In genomic region chr2:6340439-6340838, GRCm38 (mm10) we compare ENCODE assay signal across 25 mouse cellular contexts. TPM values are rescaled to one million over a fixed set of nuclear protein-coding genes. Genes with fewer than 3 reads are reported as not detected.
A peak's percentile ranks its signal among the peaks of the same experiment; 100 is the strongest.
DNase-seq lines count a peak whose midpoint lies in the region; ATAC-seq and TF ChIP-seq lines count a peak whose summit lies in the region.
"Had no signal": no experiment of that assay in that cellular context is flagged by ENCODE, and none has a peak within 500 bp of the region (broad histone marks: within the 10 kb centered on the region; RNA-seq: fewer than 3 reads in every experiment).

No protein-coding gene starts in this region.

- no peak for TF ChIP-seq CTCF in left cerebral cortex, adult 2 months (IDR thresholded peaks at IDR 0.05)
- no peak for TF ChIP-seq CTCF in liver, postnatal 0 days (IDR thresholded peaks at IDR 0.05; ENCODE audit: low read depth)

- DNase-seq in cerebellum, adult 11 months = no peak
- peak; percentile 14 to 30 for DNase-seq in left cerebral cortex, adult 2 months (ENCODE audit: extremely low spot score in 1 of 2, low spot score in 2 of 2)
- no peak for DNase-seq in left cerebral cortex, postnatal 10 days (ENCODE audit: extremely low spot score in 1 of 2, low spot score in 2 of 2)
- DNase-seq in liver, postnatal 0 days = no peak
- peak; percentile 50 for DNase-seq in brain, adult 2 months (ENCODE audit: low read depth, low spot score)
- DNase-seq in thymus, postnatal 14 days = no peak
- DNase-seq: adrenal gland, adult 8-10 months; cerebellum, adult 8-10 months; gastrocnemius, adult 2 months; heart, postnatal 4 days; kidney, adult 8-10 months; kidney, postnatal 10 days; lung, adult 18-20 months; lung, postnatal 10 days; thymus, postnatal 36 days had no signal

- intact Hi-C loops in left cerebral cortex, adult 2 months (cut with DNase I) = no loop called here
- intact Hi-C loops in left cerebral cortex, postnatal 10 days (cut with DNase I) = no loop called here

- H3K27me3 ChIP-seq in liver, embryonic 15.5 days = no peaks in the 10 kb centered on the region
- no peaks in the 10 kb centered on the region for H3K27me3 ChIP-seq in liver, postnatal 0 days (ENCODE audit: insufficient read depth, low read length)
- H3K27me3 ChIP-seq: heart, embryonic 15.5 days; limb, embryonic 13.5 days had no signal

- no peak overlapping the region for H3K4me3 ChIP-seq in left cerebral cortex, adult 2 months
- H3K4me3 ChIP-seq in liver, embryonic 15.5 days (replicated peaks) = no peak overlapping the region
- H3K4me3 ChIP-seq in liver, postnatal 0 days (ENCODE audit: low read depth, low read length) = no peak overlapping the region
- H3K4me3 ChIP-seq: embryonic facial prominence, embryonic 10.5 days; forebrain, embryonic 10.5 days; gastrocnemius, adult 2 months; heart, embryonic 15.5 days; limb, embryonic 13.5 days had no signal

- ATAC-seq in cerebellum, adult (ENCODE audit: insufficient number of reproducible peaks, low FRiP score, low TSS enrichment) = peak; percentile 60
- ATAC-seq in liver, embryonic 15.5 days (ENCODE audit: insufficient read depth) = no peak
- ATAC-seq in liver, postnatal 0 days = no peak
- ATAC-seq: activated CD4-positive, CD25-positive, alpha-beta regulatory T cell, adult 4 months; forebrain, embryonic 16.5 days; midbrain, embryonic 16.5 days had no signal

- 0 out of 2 replicates have a peak, but pooled peaks cover under 1% of the 10 kb centered on the region for H3K36me3 ChIP-seq in liver, embryonic 15.5 days (replicated peaks)
- H3K36me3 ChIP-seq in liver, postnatal 0 days (replicated peaks; ENCODE audit: insufficient read depth, low read length) = no peaks in the 10 kb centered on the region
- H3K36me3 ChIP-seq: heart, embryonic 15.5 days had no signal

- WGBS in liver, embryonic 15.5 days (ENCODE audit: insufficient replicate concordance) = 84% methylated on average over 2 of the region's 2 CpGs
- WGBS in liver, postnatal 0 days (ENCODE audit: insufficient replicate concordance) = 79% methylated on average over 2 of the region's 2 CpGs

- H3K4me1 ChIP-seq in liver, embryonic 15.5 days (replicated peaks) = peaks cover 25% of the 10 kb centered on the region
- H3K4me1 ChIP-seq in liver, postnatal 0 days (ENCODE audit: insufficient read depth) = peaks cover 27% of the 10 kb centered on the region
- H3K4me1 ChIP-seq: embryonic facial prominence, embryonic 10.5 days; forebrain, embryonic 10.5 days had no signal

- no peak overlapping the region for H3K4me2 ChIP-seq in liver, embryonic 15.5 days
- no peak overlapping the region for H3K4me2 ChIP-seq in liver, postnatal 0 days (ENCODE audit: low read depth, low read length)
- H3K4me2 ChIP-seq: heart, embryonic 15.5 days; hindbrain, embryonic 14.5 days; limb, embryonic 13.5 days had no signal

- no peak for TF ChIP-seq EP300 in liver, postnatal 0 days (IDR thresholded peaks at IDR 0.05; ENCODE audit: low read depth)

- H3K27ac ChIP-seq in left cerebral cortex, adult 2 months = no peak overlapping the region
- 0 out of 2 replicates have a peak overlapping the region, but pooled peaks have one; percentile 16 for H3K27ac ChIP-seq in liver, embryonic 15.5 days (replicated peaks)
- no peak overlapping the region for H3K27ac ChIP-seq in liver, postnatal 0 days (ENCODE audit: low read depth)
- H3K27ac ChIP-seq: embryonic facial prominence, embryonic 10.5 days; forebrain, embryonic 10.5 days; gastrocnemius, adult 2 months; heart, embryonic 15.5 days; hindbrain, embryonic 14.5 days; limb, embryonic 13.5 days had no signal

- H3K9ac ChIP-seq in liver, embryonic 15.5 days = no peak overlapping the region
- H3K9ac ChIP-seq in liver, postnatal 0 days (replicated peaks) = no peak overlapping the region
- H3K9ac ChIP-seq: heart, embryonic 15.5 days; hindbrain, embryonic 14.5 days; limb, embryonic 13.5 days had no signal

- no peaks in the 10 kb centered on the region for H3K9me3 ChIP-seq in liver, embryonic 15.5 days (replicated peaks)
- no peaks in the 10 kb centered on the region for H3K9me3 ChIP-seq in liver, postnatal 0 days (ENCODE audit: low read length)
- H3K9me3 ChIP-seq: embryonic facial prominence, embryonic 10.5 days; forebrain, embryonic 10.5 days; heart, embryonic 15.5 days had no signal

RNA-seq across cellular contexts. Expression of gene Usp6nl, which starts 18.0 kb away (rescaled TPM):
- total RNA-seq in left cerebral cortex, adult 2 months (2021) = 10 to 100 TPM; 18.4 to 20.0 TPM
- total RNA-seq in left cerebral cortex, postnatal 10 days (2021) = 10 to 100 TPM; 30.1 to 30.7 TPM
- 2.5 and 3.1 TPM in 2 replicates for polyA plus RNA-seq in liver, embryonic 15.5 days (2015; fragmentation: Nextera tagmentation; extraction: Ambion mirVana)
- 4.6 and 5.1 TPM in 2 replicates for polyA plus RNA-seq in liver, postnatal 0 days (2015; fragmentation: Nextera tagmentation; extraction: Ambion mirVana)

Comparison
In these comparisons a context has a peak if more than half of its experiments do, and no peak if none do; other contexts are left out.
1. DNase-seq: peak in left cerebral cortex, adult 2 months (2 of 2) and brain, adult 2 months (single experiment); none in cerebellum, adult 11 months (single experiment), left cerebral cortex, postnatal 10 days (0 of 2), liver, postnatal 0 days (single experiment) and thymus, postnatal 14 days (single experiment).